Mouse (Mus musculus): ENCODE measurements around the gene Psme2b.
"Not testable (repeated sequence)": the region's sequence is repeated elsewhere in the genome, so short reads cannot be mapped to it uniquely, and the experiment has no call there.

DNA sequence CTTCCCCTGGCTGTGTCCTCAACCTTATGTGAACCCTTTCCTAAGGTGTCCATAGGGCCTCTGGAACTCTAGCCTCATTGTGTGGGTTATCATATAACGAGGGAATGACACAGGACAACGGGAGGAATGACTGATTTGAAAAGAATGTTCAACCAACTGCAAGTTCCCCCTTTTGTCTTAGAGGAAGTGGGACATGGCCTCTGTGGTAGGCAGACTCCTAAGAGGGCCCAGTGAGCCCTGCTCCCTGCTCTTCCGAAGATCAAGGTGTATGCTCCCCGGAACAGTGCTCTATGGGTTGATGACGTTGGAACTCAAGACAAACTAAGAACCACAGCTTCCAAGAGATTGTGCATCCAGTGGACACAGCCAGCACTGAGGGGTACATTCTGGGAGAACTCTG, 22.2 kb downstream of the Psme2b start:
- TF ChIP-seq EP300, CTCF (IDR thresholded peaks at IDR 0.05): not testable (repeated sequence)

Data from lung, postnatal 0 days (tissue).